Mouse (Mus musculus) testis, adult 2 months (tissue): ENCODE results near the gene Sfta2. TPM values are rescaled to one million over a fixed set of nuclear protein-coding genes. Genes with fewer than 3 reads are reported as not detected.
A peak's percentile ranks its signal among the peaks of the same experiment; 100 is the strongest.

Experiments
- H3K27ac ChIP-seq: fragments of 200-500 bp; 2 replicates; pipeline ENCODE4 v1.5.1; 2012; ENCODE audit warnings: low read depth, low read length; ENCODE audit not compliant: control insufficient read depth, insufficient read depth
- H3K27me3 ChIP-seq: fragments of 200-500 bp; 2 replicates; pipeline ENCODE4 v1.6.1; 2012; ENCODE audit warnings: mild to moderate bottlenecking, low read length, moderate library complexity; ENCODE audit not compliant: control insufficient read depth, insufficient read depth
- H3K36me3 ChIP-seq: fragments of 200-500 bp; 2 replicates; pipeline ENCODE4 v1.6.1; 2012; ENCODE audit warnings: mild to moderate bottlenecking, low read length; ENCODE audit not compliant: control insufficient read depth, insufficient read depth
- H3K4me1 ChIP-seq: fragments of 200-500 bp; 2 replicates; pipeline ENCODE4 v1.6.1; 2012; ENCODE audit warnings: low read length; ENCODE audit not compliant: control insufficient read depth, insufficient read depth
- H3K4me3 ChIP-seq: fragments of 200-500 bp; 2 replicates; pipeline ENCODE4 v1.5.1; 2012; ENCODE audit warnings: low read depth, mild to moderate bottlenecking, low read length, moderate library complexity, mixed read lengths; ENCODE audit not compliant: control insufficient read depth
- CTCF ChIP-seq: fragments of 200-500 bp; IDR thresholded peaks from 2 replicates; pipeline ENCODE4 v1.5.1; 2012; ENCODE audit warnings: low read depth, mild to moderate bottlenecking, inconsistent platforms, low read length, moderate library complexity; ENCODE audit not compliant: control insufficient read depth, insufficient read depth, insufficient replicate concordance
- POLR2A ChIP-seq: fragments of 200-500 bp; IDR thresholded peaks from 2 replicates; pipeline ENCODE4 v1.6.1; 2012; ENCODE audit warnings: low read depth, mild to moderate bottlenecking, inconsistent platforms, low read length, moderate library complexity; ENCODE audit not compliant: control insufficient read depth
- polyA plus RNA-seq: library from polyadenylated mRNA; depleted of rRNA; stranded (reverse); fragments of >200 nt; gene quantifications from 2 replicates; pipeline ENCODE4 v1.2.3, GENCODE M21; 2012

Sfta2 gene
- polyA plus RNA-seq, 1 experiment: not detected

GRCm38 (mm10) chr17:35584330-35584937, 16.9 kb upstream of the Sfta2 start:
- H3K27ac ChIP-seq: no peak overlapping the region
- no peak overlapping the region for H3K4me3 ChIP-seq
- TF ChIP-seq POLR2A (no peak), CTCF (peak; percentile 87; the same call in 1 of the 2 replicates)
- no peaks in the 10 kb centered on the region for H3K27me3 ChIP-seq
- H3K36me3 ChIP-seq: no peaks in the 10 kb centered on the region
- H3K4me1 ChIP-seq: no peaks in the 10 kb centered on the region; the same call in 1 of the 2 replicates

DNA sequence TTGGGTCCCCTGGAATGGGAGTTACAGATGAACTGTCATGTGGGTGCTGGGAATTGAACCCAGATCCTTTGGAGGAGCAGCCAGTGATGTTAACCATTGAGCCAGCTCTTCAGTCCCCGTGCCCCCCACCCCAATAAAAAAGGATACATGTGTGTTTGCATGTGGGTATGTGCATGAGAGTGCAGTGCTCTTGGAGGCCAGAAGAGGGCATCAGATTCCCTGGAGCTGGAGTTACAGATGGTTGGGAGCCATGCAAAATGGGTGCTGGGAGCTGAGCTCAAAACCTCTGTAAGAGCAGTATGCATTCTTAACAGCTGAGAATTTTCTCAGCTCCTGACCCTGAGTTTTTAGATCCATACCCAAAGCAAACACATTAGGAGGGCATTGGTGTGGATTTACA, 14.1 kb upstream of the Sfta2 start:
- H3K4me1 ChIP-seq: peaks cover 12% of the 10 kb centered on the region
- H3K27ac ChIP-seq: no peak overlapping the region
- H3K27me3 ChIP-seq: no peaks in the 10 kb centered on the region
- no peaks in the 10 kb centered on the region for H3K36me3 ChIP-seq
- no peak overlapping the region for H3K4me3 ChIP-seq
- peak; percentile 28; the same call in 1 of the 2 replicates for TF ChIP-seq CTCF
- TF ChIP-seq POLR2A: no peak

GRCm38 (mm10) chr17:35588387-35588786, 13.0 kb upstream of the Sfta2 start:
- Histone ChIP-seq H3K4me3 (no peak overlapping the region), H3K4me1 (peaks cover 12% of the 10 kb centered on the region), H3K27me3 (0 out of 2 replicates have a peak, but pooled peaks cover 2% of the 10 kb centered on the region), H3K27ac (no peak overlapping the region), H3K36me3 (no peaks in the 10 kb centered on the region)
- TF ChIP-seq CTCF (no peak), POLR2A (no peak)

- H3K4me3 ChIP-seq: peak overlapping the region; percentile 53
- no peaks in the 10 kb centered on the region for H3K36me3 ChIP-seq
- 0 out of 2 replicates have a peak, but pooled peaks cover 2% of the 10 kb centered on the region for H3K27me3 ChIP-seq
- H3K4me1 ChIP-seq: peaks cover 12% of the 10 kb centered on the region
- H3K27ac ChIP-seq: no peak overlapping the region
- TF ChIP-seq CTCF (peak; percentile 88), POLR2A (no peak)
Observed at GRCm38 (mm10) chr17:35590410-35591218, 10.7 kb upstream of the Sfta2 start.

DNA sequence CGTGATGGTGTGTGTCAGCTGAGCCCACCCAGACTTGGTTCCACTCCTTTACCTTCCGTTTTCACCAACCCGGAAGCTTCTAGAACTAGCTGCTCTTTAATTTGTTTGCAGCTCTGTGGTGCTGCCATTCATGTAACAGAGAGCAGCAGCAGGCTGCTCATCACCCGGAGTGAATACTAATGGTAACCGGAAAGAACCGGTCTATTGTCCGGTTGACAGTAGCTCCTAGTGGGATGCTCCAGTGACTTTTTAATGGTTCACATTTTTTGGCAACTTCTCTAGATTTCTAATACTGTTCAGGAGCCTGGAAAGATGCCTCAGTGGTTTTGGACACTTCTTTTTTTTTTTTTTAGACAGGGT, 10.2 kb upstream of the Sfta2 start:
- no peak overlapping the region for H3K27ac ChIP-seq
- H3K4me1 ChIP-seq: peaks cover 12% of the 10 kb centered on the region
- H3K36me3 ChIP-seq: no peaks in the 10 kb centered on the region
- TF ChIP-seq CTCF (no peak), POLR2A (no peak)
- peak overlapping the region; percentile 53 for H3K4me3 ChIP-seq
- H3K27me3 ChIP-seq: 0 out of 2 replicates have a peak, but pooled peaks cover 2% of the 10 kb centered on the region

GRCm38 (mm10) chr17:35591731-35592130, 9.6 kb upstream of the Sfta2 start:
- TF ChIP-seq CTCF: no peak
- TF ChIP-seq POLR2A: no peak
- peaks cover 12% of the 10 kb centered on the region for H3K4me1 ChIP-seq
- no peaks in the 10 kb centered on the region for H3K36me3 ChIP-seq
- H3K27ac ChIP-seq: no peak overlapping the region
- H3K27me3 ChIP-seq: 0 out of 2 replicates have a peak, but pooled peaks cover 2% of the 10 kb centered on the region
- peak overlapping the region; percentile 4 for H3K4me3 ChIP-seq

DNA sequence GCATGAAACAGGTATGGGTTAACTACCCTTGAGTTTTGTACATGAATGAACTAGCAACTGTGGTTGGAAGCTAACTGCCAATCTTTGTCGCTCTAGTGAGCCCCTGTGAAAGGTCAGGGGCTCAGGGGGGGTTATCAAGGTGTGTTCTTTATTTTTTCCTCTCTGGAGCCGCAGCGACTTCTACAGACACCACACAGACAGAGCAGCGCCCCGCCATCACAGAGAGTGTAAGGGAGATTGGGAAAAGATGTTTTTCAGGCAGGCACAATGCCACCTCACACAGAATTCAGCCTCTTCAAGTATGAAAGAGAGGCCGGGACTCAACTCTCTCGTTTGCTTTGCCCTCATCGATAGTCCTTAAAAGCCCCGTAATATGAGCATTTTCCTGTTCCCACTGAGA, 9.2 kb upstream of the Sfta2 start:
- H3K27ac ChIP-seq: no peak overlapping the region
- H3K27me3 ChIP-seq: 0 out of 2 replicates have a peak, but pooled peaks cover 2% of the 10 kb centered on the region
- H3K4me1 ChIP-seq: peaks cover 12% of the 10 kb centered on the region
- TF ChIP-seq CTCF (no peak), POLR2A (no peak)
- no peaks in the 10 kb centered on the region for H3K36me3 ChIP-seq
- H3K4me3 ChIP-seq: peak overlapping the region; percentile 4
